8 mouse cellular contexts compared by ENCODE assay signal in the genomic region with DNA sequence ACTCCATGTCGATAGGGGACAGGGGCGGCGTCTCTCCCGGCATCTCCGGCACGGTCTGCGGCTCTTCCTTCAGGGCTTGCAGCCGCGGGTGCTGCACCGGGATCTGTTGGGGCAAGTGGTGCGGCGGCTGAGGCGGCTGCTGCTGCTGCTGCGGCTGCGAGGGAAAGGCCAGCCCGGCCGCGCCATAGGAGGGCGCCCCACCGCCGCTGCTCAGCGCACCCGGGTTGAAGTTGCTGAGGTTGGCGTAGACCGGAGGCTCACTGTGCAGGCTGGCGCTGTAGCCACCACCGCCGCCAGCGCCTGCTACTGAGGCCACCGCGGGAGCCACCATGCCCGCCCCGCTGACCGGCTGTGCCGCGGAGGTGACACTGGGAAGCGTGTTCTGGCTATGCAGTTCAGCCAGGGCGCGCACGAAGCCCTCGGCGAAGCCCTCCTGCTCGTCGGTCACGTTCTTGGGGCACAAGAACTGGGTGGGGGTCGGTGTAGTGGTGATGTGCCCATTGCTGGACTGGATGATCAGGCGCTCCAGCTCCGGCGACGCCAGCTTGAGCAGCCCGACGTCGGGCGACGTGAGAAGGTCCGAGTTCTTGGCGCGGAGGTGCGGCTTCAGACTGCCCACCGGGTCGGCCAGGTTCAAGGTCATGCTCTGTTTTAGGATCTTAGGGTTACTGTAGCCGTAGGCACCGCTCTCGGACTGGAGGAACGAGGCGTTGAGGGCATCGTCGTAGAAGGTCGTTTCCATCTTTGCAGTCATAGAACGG. TPM values are rescaled to one million over a fixed set of nuclear protein-coding genes. Genes with fewer than 3 reads are reported as not detected.
DNase-seq lines count a peak whose midpoint lies in the region; ATAC-seq and TF ChIP-seq lines count a peak whose summit lies in the region.

No protein-coding gene starts in this region.

- ATAC-seq in hindbrain, embryonic 14.5 days (ENCODE audit: low FRiP score): peak; percentile 7; the same call in 1 of the 2 replicates

- H3K27me3 ChIP-seq in E14TG2a.4 (ENCODE audit: insufficient read depth, low read length): peaks cover 57% of the 10 kb centered on the region
- no peaks in the 10 kb centered on the region for H3K27me3 ChIP-seq in hindbrain, embryonic 14.5 days (ENCODE audit: control insufficient read depth, insufficient read depth, low read length)

- under 1% methylated on average over 70 of the region's 70 CpGs for WGBS in hindbrain, embryonic 14.5 days

- H3K9ac ChIP-seq in hindbrain, embryonic 14.5 days: peak overlapping the region; percentile 70

- peak overlapping the region; percentile 85 for H3K4me2 ChIP-seq in hindbrain, embryonic 14.5 days (replicated peaks)

- no peaks in the 10 kb centered on the region for H3K36me3 ChIP-seq in E14TG2a.4 (ENCODE audit: insufficient read depth, low read length)
- no peaks in the 10 kb centered on the region for H3K36me3 ChIP-seq in hindbrain, embryonic 14.5 days (replicated peaks; ENCODE audit: control insufficient read depth, insufficient read depth)

- no peak for TF ChIP-seq CTCF in E14TG2a.4 (conservative IDR thresholded peaks at IDR 0.05; ENCODE audit: low read length)

- H3K4me3 ChIP-seq in E14TG2a.4 (replicated peaks; ENCODE audit: low read length): peak overlapping the region; percentile 90
- peak overlapping the region; percentile 62 for H3K4me3 ChIP-seq in hindbrain, embryonic 14.5 days (replicated peaks; ENCODE audit: low read length)

- H3K9me3 ChIP-seq in E14TG2a.4 (ENCODE audit: low read length): no peaks in the 10 kb centered on the region
- H3K9me3 ChIP-seq in hindbrain, embryonic 14.5 days (ENCODE audit: control insufficient read depth, low read length): no peaks in the 10 kb centered on the region

- peaks cover 26% of the 10 kb centered on the region for H3K4me1 ChIP-seq in E14TG2a.4 (replicated peaks; ENCODE audit: low read depth, low read length)
- peaks cover 29% of the 10 kb centered on the region for H3K4me1 ChIP-seq in hindbrain, embryonic 14.5 days (replicated peaks; ENCODE audit: control insufficient read depth, insufficient read depth, low read length)

- DNase-seq in cerebellum, adult 8-10 months: peak; percentile 60
- peak; percentile 60 to 73 for DNase-seq in frontal cortex, postnatal 14 days (ENCODE audit: low spot score in 2 of 2)
- peak; percentile 66 for DNase-seq in hindbrain, embryonic 14.5 days (ENCODE audit: low spot score)
- peak; percentile 79 to 81 for DNase-seq in layer of hippocampus, postnatal 36 days
- DNase-seq in lung, postnatal 14 days: peak; percentile 76
- DNase-seq in retina, adult 2 months (ENCODE audit: low read depth, low spot score): peak; percentile 40
- DNase-seq in thymus, postnatal 25 days: peak; percentile 83

- H3K27ac ChIP-seq in hindbrain, embryonic 14.5 days: peak overlapping the region; percentile 96

RNA-seq across cellular contexts. Expression of gene Jun, which starts 1.3 kb away (rescaled TPM):
- polyA plus RNA-seq in hindbrain, embryonic 14.5 days (2014; fragmentation: Nextera tagmentation; extraction: Ambion mirVana): 34.7 and 35.2 TPM in 2 replicates
- 100 to 1,000 TPM; 108 to 114 TPM for total RNA-seq in layer of hippocampus, postnatal 36 days (2021)

Comparison
In these comparisons a context has a peak if more than half of its experiments do, and no peak if none do; other contexts are left out.
1. Peak in every context shown above with its lines: DNase-seq, ATAC-seq, H3K4me3 ChIP-seq and H3K27ac ChIP-seq.